Mouse (Mus musculus) liver, postnatal 0 days (tissue): Measurements from ENCODE around the gene Cse1l.

Experiments used
- CTCF ChIP-seq: sonication (generic); IDR thresholded peaks from 2 replicates; pipeline ENCODE4 v1.5.1; 2016; ENCODE audit warnings: antibody characterized with exemption, low read depth
- EP300 ChIP-seq: IDR thresholded peaks from 2 replicates; pipeline ENCODE4 v1.6.1; 2016; ENCODE audit warnings: antibody characterized with exemption, low read depth, mild to moderate bottlenecking

DNA sequence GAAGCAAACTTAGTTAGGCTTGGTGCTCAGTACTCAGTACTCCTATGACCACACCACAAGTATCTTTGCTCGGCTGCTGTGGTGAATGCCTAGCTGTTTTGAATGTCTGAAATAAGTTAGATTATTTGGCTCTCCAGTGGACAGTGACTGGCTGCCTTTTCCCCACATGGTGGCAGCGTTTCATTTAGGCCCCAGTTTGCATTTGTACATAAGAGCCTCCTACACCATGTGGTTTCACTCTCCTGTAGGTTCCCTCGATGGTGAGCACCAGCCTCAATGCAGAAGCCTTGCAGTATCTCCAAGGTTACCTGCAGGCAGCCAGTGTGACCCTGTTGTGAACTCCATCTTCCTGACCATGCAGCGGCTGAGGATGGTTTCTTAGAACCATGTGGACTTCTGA is 39.6 kb downstream of the Cse1l start:
- peak; percentile 60 for TF ChIP-seq CTCF
- no peak for TF ChIP-seq EP300
